Mouse (Mus musculus) limb, embryonic 15.5 days (tissue): Measurements from ENCODE around the gene Neto2. TPM values are rescaled to one million over a fixed set of nuclear protein-coding genes. Genes with fewer than 3 reads are reported as not detected.
"Not testable (repeated sequence)": the region's sequence is repeated elsewhere in the genome, so short reads cannot be mapped to it uniquely, and the experiment has no call there.

Experiments
- ATAC-seq: fragments of 200-750 bp; cut with Nextera tagmentation; 2 replicates; pipeline ENCODE4 v1.8.0; 2017; ENCODE audit warnings: low read depth, moderate TSS enrichment; ENCODE audit not compliant: insufficient number of reproducible peaks, low FRiP score, low TSS enrichment
- H3K27ac ChIP-seq: fragments of 300-500 bp; sonication (generic); 2 replicates; pipeline ENCODE4 v1.5.1; 2015; ENCODE audit warnings: moderate library complexity, mild to moderate bottlenecking, inconsistent platforms
- H3K27me3 ChIP-seq: fragments of 300-500 bp; sonication (generic); 2 replicates; pipeline ENCODE4 v1.6.1; 2015; ENCODE audit warnings: inconsistent platforms
- H3K36me3 ChIP-seq: fragments of 300-500 bp; sonication (generic); 2 replicates; pipeline ENCODE4 v1.6.1; 2015; ENCODE audit warnings: inconsistent platforms
- H3K4me1 ChIP-seq: fragments of 300-500 bp; sonication (generic); 2 replicates; pipeline ENCODE4 v1.6.1; 2015; ENCODE audit warnings: inconsistent platforms
- H3K4me2 ChIP-seq: fragments of 300-500 bp; sonication (generic); 2 replicates; pipeline ENCODE4 v1.6.1; 2015; ENCODE audit warnings: mild to moderate bottlenecking, inconsistent platforms
- H3K4me3 ChIP-seq: fragments of 300-500 bp; sonication (generic); 2 replicates; pipeline ENCODE4 v1.5.1; 2015; ENCODE audit warnings: mild to moderate bottlenecking, inconsistent platforms
- H3K9ac ChIP-seq: fragments of 300-500 bp; sonication (generic); 2 replicates; pipeline ENCODE4 v1.6.1; 2015; ENCODE audit warnings: inconsistent platforms
- H3K9me3 ChIP-seq: fragments of 300-500 bp; sonication (generic); 2 replicates; pipeline ENCODE4 v1.6.1; 2016; ENCODE audit warnings: inconsistent platforms
- WGBS: fragments of 180-500 bp; shearing (Covaris S2); methylation state at CpG from one replicate; pipeline ENCODE4 v1.1.7; 2015; 5-methylcytosine and 5-hydroxymethylcytosine counted together
- polyA plus RNA-seq: library from polyadenylated mRNA; unstranded; fragments of >200 nt; fragmentation: Nextera tagmentation; extraction: Ambion mirVana; gene quantifications from 2 replicates; pipeline ENCODE4 v1.2.1, GENCODE M21; 2015

Neto2 gene
- polyA plus RNA-seq, 1 experiment from 2014 or later, result 7.9 TPM

DNA sequence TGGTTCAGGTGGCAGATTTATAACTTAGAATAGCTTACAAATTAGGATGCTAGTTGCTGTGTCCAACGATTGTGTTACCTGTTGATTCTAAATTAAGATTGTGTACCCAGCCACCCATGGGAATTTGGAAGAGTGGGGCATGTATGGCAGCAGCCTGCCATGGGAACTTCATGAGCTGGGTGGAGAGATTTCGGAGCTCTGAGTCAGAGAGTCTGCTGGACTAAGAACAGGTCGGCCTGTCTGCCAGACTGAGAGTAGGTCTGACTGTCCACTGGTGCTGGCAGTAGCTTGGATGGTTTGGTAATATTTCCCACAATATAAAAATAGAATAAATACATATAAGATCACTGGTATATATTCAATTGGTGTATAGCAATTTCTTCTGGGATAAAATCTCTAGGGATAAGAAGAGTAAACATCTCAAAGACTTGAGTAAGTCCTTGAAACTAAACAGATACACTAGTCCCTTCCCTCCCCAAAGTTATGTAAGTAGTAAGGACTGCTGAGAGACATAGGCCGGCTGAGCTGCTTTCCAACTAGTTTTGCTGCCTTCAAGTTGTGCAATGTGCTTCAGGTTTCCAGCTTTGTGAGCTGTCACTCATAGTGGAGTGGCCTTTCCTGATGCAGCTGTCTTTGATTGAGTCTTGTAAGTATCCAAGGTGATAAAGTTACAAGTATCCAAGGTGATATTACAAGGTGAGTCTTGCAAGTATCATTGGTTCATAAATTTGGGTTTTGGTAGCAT, 55.6 kb downstream of the Neto2 start:
- no peak for ATAC-seq
- Histone ChIP-seq H3K27ac (no peak overlapping the region), H3K9ac (no peak overlapping the region), H3K4me1 (no peaks in the 10 kb centered on the region), H3K36me3 (peaks cover 3% of the 10 kb centered on the region; the same call in 1 of the 2 replicates), H3K9me3 (no peaks in the 10 kb centered on the region), H3K4me3 (no peak overlapping the region), H3K4me2 (no peak overlapping the region), H3K27me3 (no peaks in the 10 kb centered on the region)
- WGBS, result 85% methylated on average over 4 of the region's 4 CpGs

DNA sequence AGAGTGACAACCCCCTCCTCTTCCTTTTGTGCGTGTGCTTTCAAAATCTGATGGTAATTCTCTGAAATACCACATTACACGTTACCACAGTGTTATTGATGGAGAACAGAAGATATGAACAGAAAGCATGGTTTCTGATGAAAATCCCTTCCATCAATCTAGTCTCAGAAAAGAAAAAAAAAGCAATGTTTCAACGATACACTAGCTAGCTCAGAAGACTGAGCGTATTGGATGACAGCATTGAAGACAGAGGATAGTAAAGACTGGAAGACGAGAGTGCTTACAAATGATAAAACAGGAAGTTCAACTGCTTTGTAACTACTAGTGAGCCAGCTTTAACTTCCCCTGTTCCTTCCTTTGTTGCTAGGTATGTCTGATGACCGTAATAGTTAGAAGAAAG, 76.3 kb downstream of the Neto2 start:
- Histone ChIP-seq H3K9me3 (no peaks in the 10 kb centered on the region), H3K4me3 (no peak overlapping the region), H3K4me1 (no peaks in the 10 kb centered on the region), H3K36me3 (no peaks in the 10 kb centered on the region), H3K27me3 (no peaks in the 10 kb centered on the region), H3K27ac (no peak overlapping the region), H3K9ac (no peak overlapping the region), H3K4me2 (no peak overlapping the region)
- no peak for ATAC-seq
- WGBS, result 86% methylated on average over 6 of the region's 6 CpGs

DNA sequence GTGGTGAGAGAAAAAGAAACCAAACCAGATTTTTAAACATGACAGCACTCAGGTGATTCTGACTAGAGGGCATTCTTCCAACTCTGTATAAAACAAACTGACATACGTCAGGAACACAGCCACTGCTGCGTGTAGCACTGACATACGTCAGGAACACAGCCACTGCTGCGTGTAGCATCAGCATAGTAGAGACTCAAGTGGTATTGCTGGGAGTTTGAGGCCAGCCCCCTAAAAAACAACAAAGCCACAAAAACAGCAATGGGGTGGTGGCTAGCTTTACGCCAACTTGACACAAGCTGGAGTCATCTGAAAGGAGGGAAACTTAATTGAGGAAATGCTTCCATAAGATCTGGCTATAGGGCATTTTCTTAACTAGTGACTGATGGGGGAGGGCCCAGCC, 77.5 kb downstream of the Neto2 start:
- Histone ChIP-seq H3K36me3 (no peaks in the 10 kb centered on the region), H3K27me3 (no peaks in the 10 kb centered on the region), H3K4me1 (no peaks in the 10 kb centered on the region), H3K27ac (no peak overlapping the region), H3K4me3 (no peak overlapping the region), H3K9me3 (no peaks in the 10 kb centered on the region), H3K9ac (no peak overlapping the region), H3K4me2 (no peak overlapping the region)
- WGBS, result 77% methylated on average over 5 of the region's 5 CpGs
- ATAC-seq, result no peak

DNA sequence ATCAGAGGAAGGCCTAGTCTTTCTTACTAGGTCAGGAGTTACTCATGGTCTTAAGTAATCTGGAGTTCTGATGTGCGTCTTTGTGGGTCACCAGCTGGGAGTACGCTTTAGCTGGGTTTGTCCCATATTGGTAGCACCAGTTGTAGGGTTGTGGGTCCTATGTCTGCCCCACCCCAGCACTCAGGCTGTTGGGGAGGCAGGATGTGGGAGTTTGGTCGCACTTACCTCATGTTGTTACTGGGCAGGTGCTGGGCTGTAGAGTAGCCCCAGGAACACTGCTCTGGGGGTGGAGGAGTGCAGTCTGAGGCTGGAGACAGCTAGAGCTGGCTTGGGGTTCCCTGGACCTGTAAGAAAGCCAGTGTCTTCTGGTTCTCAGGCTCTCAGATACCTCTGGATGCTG, 81.9 kb downstream of the Neto2 start:
- Histone ChIP-seq H3K27me3 (no peaks in the 10 kb centered on the region), H3K4me2 (no peak overlapping the region), H3K4me3 (no peak overlapping the region), H3K9me3 (no peaks in the 10 kb centered on the region), H3K9ac (no peak overlapping the region), H3K27ac (no peak overlapping the region), H3K36me3 (no peaks in the 10 kb centered on the region), H3K4me1 (no peaks in the 10 kb centered on the region)
- ATAC-seq, result no peak
- WGBS, result 86% methylated on average over 3 of the region's 3 CpGs

DNA sequence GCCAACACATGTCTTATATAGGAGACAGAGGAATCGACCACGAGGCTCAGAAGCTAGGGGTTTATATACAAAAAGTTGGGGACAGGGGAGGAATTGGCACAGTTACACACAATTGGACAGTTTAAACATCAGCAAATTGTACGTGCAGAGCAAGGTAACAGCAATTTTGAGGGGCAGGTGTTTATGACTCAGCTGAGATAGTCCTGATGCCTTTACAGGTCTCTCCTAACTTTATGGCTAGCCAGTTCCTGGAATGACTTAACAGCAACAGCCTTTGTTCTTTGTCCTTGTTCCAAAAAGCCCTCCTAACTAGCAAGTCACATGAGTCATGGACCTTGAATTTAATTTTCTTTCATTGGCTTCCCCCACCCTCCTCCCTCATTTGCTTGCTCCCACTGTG, 83.6 kb downstream of the Neto2 start:
- not testable (repeated sequence) for H3K27ac ChIP-seq, H3K4me3 ChIP-seq, H3K9me3 ChIP-seq, H3K4me1 ChIP-seq, H3K9ac ChIP-seq, H3K4me2 ChIP-seq, H3K27me3 ChIP-seq, H3K36me3 ChIP-seq, ATAC-seq
- WGBS, result 63% methylated on average over 3 of the region's 3 CpGs

DNA sequence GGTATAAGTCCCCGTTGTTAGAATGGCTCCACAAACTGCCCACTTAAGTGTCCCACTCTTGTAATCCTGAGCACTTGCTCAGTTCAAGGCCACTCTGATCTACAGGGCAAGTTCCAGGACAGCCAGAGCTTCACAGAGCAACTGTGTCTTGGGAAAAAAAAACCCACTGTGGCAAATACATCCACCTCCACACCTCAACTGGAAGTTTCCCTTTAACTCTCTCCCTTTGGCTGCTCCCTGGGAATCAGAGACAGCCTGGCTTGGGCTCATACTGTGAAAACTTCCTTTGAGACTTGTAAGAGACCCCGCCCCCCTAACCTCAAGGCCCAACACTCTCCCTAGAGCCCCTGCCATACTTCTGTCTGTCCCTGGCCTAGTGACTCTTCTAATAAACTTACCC, 91.9 kb downstream of the Neto2 start:
- 67% methylated on average over 2 of the region's 2 CpGs for WGBS
- H3K4me3 ChIP-seq, result no peak overlapping the region
- no peak overlapping the region for H3K27ac ChIP-seq
- no peaks in the 10 kb centered on the region for H3K36me3 ChIP-seq
- no peaks in the 10 kb centered on the region for H3K4me1 ChIP-seq
- no peak overlapping the region for H3K4me2 ChIP-seq
- ATAC-seq, result no peak
- no peak overlapping the region for H3K9ac ChIP-seq
- no peaks in the 10 kb centered on the region for H3K27me3 ChIP-seq
- H3K9me3 ChIP-seq, result no peaks in the 10 kb centered on the region

DNA sequence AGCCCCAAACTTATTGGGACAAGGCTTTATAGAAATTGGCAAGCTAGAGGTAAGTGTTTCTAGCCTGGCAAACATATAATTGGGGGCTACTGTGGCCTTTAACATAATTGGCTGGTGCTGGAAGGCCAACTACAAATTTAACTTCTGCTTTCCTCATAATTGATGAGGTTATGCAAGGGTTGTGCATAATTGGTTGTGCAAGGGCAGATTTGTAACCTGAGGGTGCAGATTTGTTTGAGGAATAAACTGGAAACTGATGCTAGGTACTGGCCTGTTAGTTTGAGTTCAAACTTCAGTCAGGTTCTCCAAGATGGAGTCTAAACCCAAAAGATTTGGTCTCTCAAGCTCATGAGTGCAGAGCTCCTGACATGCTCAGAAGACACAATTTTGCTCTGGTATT, 92.9 kb downstream of the Neto2 start:
- Histone ChIP-seq H3K4me1 (no peaks in the 10 kb centered on the region), H3K9me3 (no peaks in the 10 kb centered on the region), H3K9ac (no peak overlapping the region), H3K27ac (no peak overlapping the region), H3K36me3 (no peaks in the 10 kb centered on the region), H3K27me3 (no peaks in the 10 kb centered on the region), H3K4me3 (no peak overlapping the region), H3K4me2 (no peak overlapping the region)
- ATAC-seq, result no peak

DNA sequence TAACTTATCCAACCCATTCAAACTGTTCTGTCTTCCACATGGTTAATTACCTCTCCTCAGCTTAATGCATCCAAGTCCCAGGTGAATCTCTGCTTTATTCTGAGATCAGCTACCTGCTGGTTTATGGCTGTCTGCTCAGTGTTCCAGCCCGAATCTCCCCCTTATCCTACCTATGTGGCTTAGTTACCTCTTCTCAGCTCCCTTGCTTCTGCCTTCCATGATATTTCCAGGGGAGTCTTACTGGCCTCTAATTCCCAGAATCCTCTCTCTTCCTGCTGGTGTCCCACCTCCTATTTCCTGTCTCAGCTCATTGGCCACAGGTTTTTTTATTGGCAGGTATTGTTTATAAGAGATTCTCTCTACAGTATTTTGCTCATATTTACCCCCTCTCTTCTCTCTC, 93.8 kb downstream of the Neto2 start:
- no peaks in the 10 kb centered on the region for H3K36me3 ChIP-seq
- H3K9me3 ChIP-seq, result no peaks in the 10 kb centered on the region
- no peak overlapping the region for H3K27ac ChIP-seq
- 66% methylated on average over 1 of the region's 1 CpGs for WGBS
- no peaks in the 10 kb centered on the region for H3K4me1 ChIP-seq
- no peak overlapping the region for H3K4me3 ChIP-seq
- H3K27me3 ChIP-seq, result no peaks in the 10 kb centered on the region
- no peak overlapping the region for H3K4me2 ChIP-seq
- no peak overlapping the region for H3K9ac ChIP-seq
- no peak for ATAC-seq

DNA sequence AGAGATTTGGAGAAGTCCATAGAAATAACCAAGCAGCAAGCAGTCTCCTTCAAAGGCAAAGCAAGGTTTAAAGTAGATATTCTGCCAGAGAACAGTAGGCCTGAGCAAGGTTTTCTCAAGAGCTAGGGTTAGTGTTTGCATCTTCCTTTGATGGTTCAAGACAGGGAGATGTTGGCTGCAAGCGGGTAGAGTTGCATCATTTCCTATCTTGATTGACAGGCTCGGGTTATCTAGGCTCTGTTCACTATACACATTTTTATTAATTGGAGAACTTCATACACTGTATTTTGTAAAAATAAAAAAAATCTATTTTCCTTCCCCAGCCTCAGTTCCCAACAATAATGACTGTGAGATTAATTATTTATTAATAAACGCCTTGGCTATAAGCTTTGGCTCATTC, 94.2 kb downstream of the Neto2 start:
- Histone ChIP-seq H3K4me1 (no peaks in the 10 kb centered on the region), H3K4me3 (no peak overlapping the region), H3K9ac (no peak overlapping the region), H3K36me3 (no peaks in the 10 kb centered on the region), H3K27me3 (no peaks in the 10 kb centered on the region), H3K9me3 (no peaks in the 10 kb centered on the region), H3K27ac (no peak overlapping the region), H3K4me2 (no peak overlapping the region)
- 88% methylated on average over 3 of the region's 3 CpGs for WGBS
- ATAC-seq, result no peak

DNA sequence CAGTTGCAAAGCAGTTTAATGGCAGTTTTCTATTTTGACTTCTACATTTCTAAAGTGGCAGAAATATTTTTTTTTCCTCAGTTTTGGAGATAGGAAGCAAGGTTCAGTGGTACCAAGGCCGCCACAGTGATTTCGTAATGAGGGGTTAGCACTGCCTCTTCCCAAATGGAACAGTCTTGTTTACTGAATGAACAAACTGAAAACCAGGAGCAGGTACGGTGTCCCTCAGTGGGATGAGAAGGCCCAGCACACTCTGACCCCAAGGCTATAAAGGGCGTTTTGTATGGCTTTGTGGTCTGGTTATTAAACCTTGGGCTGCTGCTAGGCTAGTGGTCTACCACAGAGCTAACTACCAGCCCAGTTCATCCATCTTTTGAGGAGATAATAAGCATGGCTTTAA, 96.5 kb downstream of the Neto2 start:
- Histone ChIP-seq H3K4me1 (no peaks in the 10 kb centered on the region), H3K4me2 (no peak overlapping the region), H3K9me3 (no peaks in the 10 kb centered on the region), H3K4me3 (no peak overlapping the region), H3K27me3 (no peaks in the 10 kb centered on the region), H3K27ac (no peak overlapping the region), H3K36me3 (no peaks in the 10 kb centered on the region), H3K9ac (no peak overlapping the region)
- ATAC-seq, result no peak
- WGBS, result 69% methylated on average over 4 of the region's 4 CpGs

DNA sequence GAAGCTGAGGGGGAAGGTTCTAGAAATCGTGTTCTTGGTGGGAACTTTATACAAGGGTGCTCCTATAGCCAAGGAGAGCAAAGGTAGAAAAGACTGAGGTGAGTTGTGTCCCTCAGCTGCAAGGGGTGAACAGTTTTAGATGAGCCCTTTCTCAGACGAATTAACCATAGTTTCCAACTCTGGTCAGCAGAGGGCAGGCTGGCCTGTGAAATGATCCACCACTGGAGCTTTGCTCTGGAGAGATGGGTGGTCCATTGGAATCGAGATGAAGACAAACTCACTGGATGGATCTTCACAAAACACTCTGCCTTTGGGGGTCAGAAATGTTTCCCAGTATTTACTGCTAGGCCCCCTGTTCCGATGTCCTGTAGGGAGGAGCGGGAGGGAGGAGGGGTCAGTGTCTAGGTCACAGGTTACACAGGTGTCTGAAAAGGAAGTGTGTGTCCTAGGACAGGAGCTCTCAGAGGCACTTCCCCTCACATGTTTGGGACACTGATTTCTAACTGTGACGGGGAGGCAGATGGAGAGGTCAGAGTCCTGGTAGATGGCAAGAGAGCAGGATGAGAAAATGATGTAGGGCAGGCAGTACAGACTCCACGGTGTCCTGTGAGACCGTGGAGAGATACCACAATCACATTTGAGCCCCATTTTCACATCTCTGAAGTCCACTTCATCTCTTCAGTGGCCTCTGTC, 97.4 kb downstream of the Neto2 start:
- no peak for ATAC-seq
- WGBS, result 45% methylated on average over 8 of the region's 8 CpGs
- no peak overlapping the region for H3K9ac ChIP-seq

DNA sequence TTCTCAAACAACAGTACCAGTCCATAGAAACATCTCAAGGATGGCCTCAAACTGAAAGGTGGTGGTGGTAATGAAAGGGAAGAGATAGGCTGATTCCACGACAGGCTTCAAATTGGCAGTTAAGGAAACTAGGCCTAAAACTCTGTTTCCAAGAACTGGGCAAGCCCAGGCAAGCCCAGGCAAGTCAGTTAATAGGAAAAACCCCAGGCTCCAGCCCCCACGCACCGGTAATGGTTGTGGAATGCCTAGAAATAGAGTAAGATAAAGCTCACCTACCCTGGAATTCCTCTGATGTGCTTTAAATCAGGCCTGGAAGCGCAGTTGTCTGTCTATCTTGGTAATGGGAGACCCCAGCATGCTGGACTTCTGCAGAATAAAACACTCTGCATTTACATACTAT, 98.0 kb downstream of the Neto2 start:
- H3K9me3 ChIP-seq, result no peaks in the 10 kb centered on the region
- H3K4me2 ChIP-seq, result no peak overlapping the region
- no peaks in the 10 kb centered on the region for H3K36me3 ChIP-seq
- H3K27ac ChIP-seq, result no peak overlapping the region
- WGBS, result 69% methylated on average over 4 of the region's 4 CpGs
- no peak overlapping the region for H3K4me3 ChIP-seq
- ATAC-seq, result no peak
- H3K27me3 ChIP-seq, result no peaks in the 10 kb centered on the region
- H3K4me1 ChIP-seq, result no peaks in the 10 kb centered on the region
- H3K9ac ChIP-seq, result no peak overlapping the region

More for the DNA sequence above, 97.4 kb downstream of the Neto2 start:
- Histone ChIP-seq H3K27me3 (no peaks in the 10 kb centered on the region), H3K27ac (no peak overlapping the region), H3K4me1 (no peaks in the 10 kb centered on the region), H3K9me3 (no peaks in the 10 kb centered on the region), H3K36me3 (no peaks in the 10 kb centered on the region), H3K4me3 (no peak overlapping the region), H3K4me2 (no peak overlapping the region)
